Mouse (Mus musculus): ENCODE data around the gene Utp20. TPM values are rescaled to one million over a fixed set of nuclear protein-coding genes. Genes with fewer than 3 reads are reported as not detected.

Gene Utp20
- total RNA-seq, 1 experiment: 136 TPM

DNA sequence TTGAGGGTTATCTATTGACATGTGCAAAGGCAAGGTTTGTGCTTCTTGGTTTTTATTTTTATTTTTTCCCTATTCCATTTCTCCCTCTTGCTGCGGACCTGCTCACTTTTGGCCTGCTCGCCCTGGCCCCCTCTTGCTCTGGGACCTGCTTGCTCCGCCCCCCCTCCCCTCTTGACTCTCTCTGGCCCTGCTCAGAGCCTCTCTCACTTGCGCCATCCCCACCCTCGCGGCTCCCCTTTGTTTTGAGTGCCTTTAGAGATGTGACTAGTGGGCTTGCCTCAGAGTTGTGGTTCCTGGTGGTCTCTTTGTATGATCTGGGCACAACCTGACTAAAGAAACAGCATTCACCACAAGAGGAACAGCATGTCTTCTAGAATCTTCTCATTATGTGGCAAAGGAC lies 125.7 kb downstream of the Utp20 start:
- in situ Hi-C loops (cut with MboI; ENCODE audit: low sequenced_read_pairs in 2 of 2, unreplicated experiment in 2 of 2): no loop called here
- H3K27ac ChIP-seq (ENCODE audit: insufficient read depth, low read depth, low read length, poor library complexity, severe bottlenecking): no peak overlapping the region
- no peaks in the 10 kb centered on the region for H3K36me3 ChIP-seq (ENCODE audit: control insufficient read depth, insufficient read depth, low read length, poor library complexity, severe bottlenecking)
- peaks cover 2 to 12% of the 10 kb centered on the region in 2 experiments; a peak in 2 of 4 replicates for H3K4me1 ChIP-seq (ENCODE audit: control insufficient read depth in 2 of 2, insufficient read depth in 2 of 2, low read length in 2 of 2, poor library complexity in 1 of 2)
- TF ChIP-seq HCFC1 (IDR thresholded peaks at IDR 0.05; ENCODE audit: borderline replicate concordance, insufficient read depth, low read length) (no peak), ZC3H11A (IDR thresholded peaks at IDR 0.05; ENCODE audit: borderline replicate concordance, low read depth, low read length) (no peak), ZNF384 (IDR thresholded peaks at IDR 0.05; ENCODE audit: low read depth, low read length) (no peak), MAFK (IDR thresholded peaks at IDR 0.05; ENCODE audit: insufficient read depth, low read depth, low read length) (no peak), CHD2 (IDR thresholded peaks at IDR 0.05; ENCODE audit: low read depth, low read length) (no peak)
- H3K9ac ChIP-seq (ENCODE audit: insufficient read depth, low read depth, low read length, poor library complexity, severe bottlenecking): no peak overlapping the region
- no peak for DNase-seq (ENCODE audit: low read depth, low spot score)
- H3K9me3 ChIP-seq (ENCODE audit: control insufficient read depth, insufficient read depth, low read depth, low read length): no peaks in the 10 kb centered on the region
- no peak overlapping the region for H3K4me3 ChIP-seq (ENCODE audit: insufficient read depth in 1 of 2, low read depth in 1 of 2, low read length in 2 of 2, poor library complexity in 1 of 2, severe bottlenecking in 1 of 2)

Other genes with a start within 250 kb of the Utp20 start
- gene Mybpc1, start 221.7 kb downstream of the Utp20 start, total RNA-seq (2012; rRNA removed): 0.69 and 1.7 TPM in 2 replicates
- 2.4 and 4.1 TPM in 2 replicates for gene Spic, start 141.8 kb downstream of the Utp20 start, total RNA-seq (2012; rRNA removed)
- 57.0 and 63.8 TPM in 2 replicates for gene Arl1, start 95.9 kb downstream of the Utp20 start, total RNA-seq (2012; rRNA removed)
- gene Slc5a8, start 59.2 kb upstream of the Utp20 start, total RNA-seq (2012; rRNA removed): 0.11 and 0.31 TPM in 2 replicates

All from ES-E14 (cell line).